Mouse (Mus musculus) naive thymus-derived CD4-positive, alpha-beta T cell, adult 5 months (primary cell): Measurements from ENCODE around the gene Dusp21. TPM values are rescaled to one million over a fixed set of nuclear protein-coding genes. Genes with fewer than 3 reads are reported as not detected.

ENCODE experiments used
- polyA plus RNA-seq: library from polyadenylated mRNA; unstranded; fragments of 100-300 nt; shearing (Covaris generic); gene quantifications from one replicate; pipeline ENCODE4 v1.2.1, GENCODE M21; 2017

Gene Dusp21
- polyA plus RNA-seq: not detected

GRCm38 (mm10) chrX:18145557-18145956, at the start of gene Dusp21:
TSS of gene Dusp21 (plus strand) at chrX:18145857.

GRCm38 (mm10) chrX:18162192-18162857, 16.7 kb downstream of the Dusp21 start, which contains the start of gene Kdm6a:
TSS of gene Kdm6a (plus strand) at chrX:18162575.

Other genes with a start within 250 kb of the Dusp21 start
- gene Kdm6a, start 16.7 kb downstream of the Dusp21 start, polyA plus RNA-seq: 87.2 TPM